Mouse (Mus musculus) left cerebral cortex, postnatal 36 days (tissue): ENCODE measurements around the gene Adamts17. TPM values are rescaled to one million over a fixed set of nuclear protein-coding genes. Genes with fewer than 3 reads are reported as not detected.
A peak's percentile ranks its signal among the peaks of the same experiment; 100 is the strongest.

ENCODE experiments used
- DNase-seq, 2 experiments: peaks; one replicate each; pipeline ENCODE4 v3.0.0; 2021 to 2022; ENCODE audit warnings: low spot score in 2 of 2, mixed read lengths in 1 of 2
- intact Hi-C: fragments of 180-260 bp; cut with DNase I; formaldehyde crosslinking; loops from one replicate; pipeline ENCODE4 v1.15.1; 2025
- total RNA-seq, 2 experiments: library from RNA; stranded (reverse); gene quantifications; 2 replicates each; pipeline ENCODE4 v1.2.3; 2021

Adamts17 gene
- total RNA-seq, 2 experiments from 2014 or later = 7.0 to 16.8 TPM

DNA sequence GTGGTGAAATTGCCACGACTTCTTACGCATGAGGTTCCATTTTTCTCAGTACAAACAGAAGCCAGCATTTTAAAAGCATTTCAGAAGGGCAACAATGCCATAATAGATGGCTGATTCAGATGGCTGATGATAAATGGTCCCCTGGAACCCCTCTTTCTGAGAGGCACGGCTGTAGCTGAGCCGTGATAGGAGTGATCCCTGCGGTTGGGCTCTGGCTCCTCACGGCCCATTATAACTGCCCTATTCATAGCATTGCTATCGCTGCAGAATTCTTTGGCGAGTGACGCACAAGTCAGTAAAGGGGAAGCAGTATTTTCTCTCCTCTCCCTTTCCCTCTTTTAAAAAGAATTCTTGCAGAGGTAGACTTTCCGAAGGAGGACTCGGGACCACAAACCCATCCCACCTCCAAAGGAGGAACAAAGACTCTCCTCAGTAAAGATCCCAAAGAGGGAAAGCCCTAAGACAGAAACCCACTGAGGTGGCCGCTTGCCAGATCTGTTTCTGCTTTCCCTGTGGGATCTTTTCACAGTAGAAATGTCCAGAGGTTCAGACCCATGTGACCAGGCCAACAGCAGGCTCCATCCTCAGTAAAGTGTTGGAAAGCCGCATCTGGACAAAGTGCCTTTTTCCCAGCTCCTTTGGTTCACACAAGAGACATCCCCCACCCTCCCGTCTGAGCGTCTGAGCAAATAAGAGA is 204.7 kb downstream of the Adamts17 start:
- DNase-seq = no peak
- intact Hi-C loops = no loop called here

DNA sequence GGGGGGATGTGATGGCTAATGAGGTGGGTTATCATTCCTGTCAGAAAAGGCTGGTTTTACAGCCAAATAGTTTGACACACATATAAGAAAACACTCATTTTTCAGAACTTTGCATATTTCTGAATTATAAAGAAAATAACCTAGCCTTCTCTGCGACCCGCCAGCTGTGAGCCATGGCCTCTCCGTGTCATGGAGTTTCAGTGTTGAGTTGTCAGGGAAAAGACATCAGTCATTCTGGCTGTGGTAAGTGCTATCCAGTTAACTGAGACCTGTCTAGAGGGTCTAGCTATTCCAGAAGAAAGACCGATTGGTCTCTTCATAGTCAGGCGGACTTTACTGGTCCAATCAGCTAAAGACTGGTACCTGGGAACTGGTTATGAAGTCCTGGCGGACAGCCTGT is 205.7 kb downstream of the Adamts17 start:
- intact Hi-C loops = no loop called here
- no peak for DNase-seq

GRCm38 (mm10) chr7:67049206-67049605 is 209.7 kb downstream of the Adamts17 start:
- no peak for DNase-seq
- intact Hi-C loops = no loop called here

DNA sequence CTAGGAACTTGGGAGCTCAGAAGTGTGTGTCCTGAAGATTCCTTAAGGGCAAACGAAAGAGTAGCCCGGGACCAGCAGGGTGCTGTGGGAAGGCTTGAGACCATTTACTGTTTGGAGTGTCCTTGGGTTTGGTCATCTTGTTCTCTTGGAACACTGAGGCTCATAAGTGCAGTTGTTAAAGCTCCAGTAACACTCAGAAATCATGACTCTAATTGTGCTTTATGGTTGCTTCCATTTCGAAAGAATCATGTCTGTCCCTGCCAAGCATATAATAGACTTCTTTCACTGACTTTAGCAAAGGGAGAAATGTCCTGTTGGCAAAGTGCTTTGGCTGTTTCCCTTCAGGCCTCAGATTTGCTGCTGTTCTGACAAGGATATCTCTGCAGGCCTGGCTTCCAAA is 210.9 kb downstream of the Adamts17 start:
- intact Hi-C loops = no loop called here
- no peak for DNase-seq

GRCm38 (mm10) chr7:67051089-67051718 is 211.7 kb downstream of the Adamts17 start:
- intact Hi-C loops = no loop called here
- no peak for DNase-seq

DNA sequence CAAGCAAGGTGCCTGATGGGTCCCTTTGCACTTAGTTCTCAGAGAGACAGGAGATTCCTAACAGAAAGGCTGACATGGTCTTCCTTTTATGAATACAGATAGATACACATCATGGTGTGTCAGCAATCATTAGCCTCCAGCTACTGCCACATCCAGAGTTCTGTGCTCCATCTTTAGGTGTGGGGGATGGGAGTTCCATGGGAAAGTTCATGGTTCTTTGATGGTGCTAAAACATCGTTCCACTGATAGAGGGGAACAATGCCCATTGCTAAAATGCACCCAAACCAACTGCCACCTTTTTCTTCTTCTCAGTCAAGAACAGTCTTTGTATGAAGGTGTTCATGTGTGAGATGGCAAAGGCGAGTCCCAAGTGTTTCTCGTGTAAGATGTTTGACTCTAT is 215.3 kb downstream of the Adamts17 start:
- intact Hi-C loops = no loop called here
- DNase-seq = no peak

DNA sequence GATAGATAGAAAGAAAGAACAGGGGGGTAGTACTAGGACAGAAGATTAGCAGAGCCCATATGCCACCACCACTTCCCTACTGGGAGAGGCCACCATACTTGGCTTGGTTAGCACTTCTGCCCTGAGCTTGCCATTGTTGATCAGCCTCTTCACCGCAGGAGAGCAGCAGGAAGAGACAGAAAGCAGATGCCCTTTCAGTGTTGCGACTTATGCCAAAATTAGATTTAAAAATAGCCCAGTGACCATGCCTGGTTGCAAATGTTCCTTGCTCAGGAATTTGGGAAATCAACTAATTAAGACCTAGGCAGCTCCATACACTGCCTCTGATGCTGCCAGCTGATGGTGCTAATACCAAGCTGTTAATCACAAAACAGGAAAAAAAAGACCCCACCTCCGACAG is 216.0 kb downstream of the Adamts17 start:
- DNase-seq = no peak
- intact Hi-C loops = no loop called here

DNA sequence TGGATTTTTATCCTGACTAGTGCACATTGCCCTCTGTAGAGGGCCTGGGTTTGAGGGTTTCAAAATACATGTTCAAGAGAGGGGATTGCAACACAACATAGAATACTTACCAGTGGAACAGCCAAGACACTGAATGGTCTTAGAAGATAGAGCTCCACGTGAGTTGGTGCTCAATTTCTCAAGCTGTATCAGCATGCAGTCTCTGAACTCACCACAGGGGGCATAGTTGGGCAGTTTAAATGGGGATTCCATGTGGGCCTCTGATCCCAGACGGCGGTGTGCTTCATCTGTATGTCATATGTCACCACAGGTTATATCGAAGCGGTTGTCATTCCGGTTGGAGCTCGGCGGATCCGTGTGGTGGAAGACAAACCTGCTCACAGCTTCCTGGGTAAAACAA is 222.2 kb downstream of the Adamts17 start:
- intact Hi-C loops = no loop called here
- DNase-seq = no peak

- intact Hi-C loops = no loop called here
- no peak for DNase-seq
Measured at GRCm38 (mm10) chr7:67062571-67062970, 223.0 kb downstream of the Adamts17 start.

DNA sequence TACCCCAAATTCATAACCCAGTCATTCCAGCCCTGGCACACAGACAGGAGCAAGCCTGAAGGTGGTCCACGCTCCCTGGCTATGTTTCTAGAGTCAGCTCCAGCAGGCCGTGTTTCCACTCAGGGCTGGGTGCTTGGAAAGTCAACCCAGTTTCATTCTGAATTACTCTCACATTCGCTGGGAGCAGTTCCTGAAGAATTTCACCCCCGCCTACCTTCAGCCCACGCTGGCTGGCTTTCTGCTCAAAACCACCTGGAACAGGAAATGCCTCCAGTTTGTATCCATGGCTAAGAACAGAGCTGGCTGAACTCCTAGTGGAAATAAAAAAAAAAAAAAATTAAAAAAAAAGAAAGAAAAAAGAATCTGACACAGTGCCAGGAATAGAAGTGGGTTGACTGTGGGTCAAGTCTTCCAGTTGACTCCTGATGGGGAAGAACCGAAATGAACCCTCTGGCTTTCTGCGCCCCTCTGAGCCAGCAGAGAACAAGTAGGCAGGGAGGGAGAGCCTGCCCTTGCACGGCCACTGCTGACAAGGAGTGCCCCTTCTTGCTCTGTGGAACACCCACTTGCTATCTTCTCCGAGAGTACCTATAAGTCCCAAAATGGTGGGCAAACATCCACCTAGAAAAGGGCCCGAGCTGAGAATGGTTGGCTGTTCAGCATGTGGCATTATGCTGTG is 225.2 kb downstream of the Adamts17 start:
- peak; percentile 73 to 77 for DNase-seq
- intact Hi-C loops = no loop called here

GRCm38 (mm10) chr7:67065631-67066030 is 226.1 kb downstream of the Adamts17 start:
- intact Hi-C loops = no loop called here
- DNase-seq = no peak

DNA sequence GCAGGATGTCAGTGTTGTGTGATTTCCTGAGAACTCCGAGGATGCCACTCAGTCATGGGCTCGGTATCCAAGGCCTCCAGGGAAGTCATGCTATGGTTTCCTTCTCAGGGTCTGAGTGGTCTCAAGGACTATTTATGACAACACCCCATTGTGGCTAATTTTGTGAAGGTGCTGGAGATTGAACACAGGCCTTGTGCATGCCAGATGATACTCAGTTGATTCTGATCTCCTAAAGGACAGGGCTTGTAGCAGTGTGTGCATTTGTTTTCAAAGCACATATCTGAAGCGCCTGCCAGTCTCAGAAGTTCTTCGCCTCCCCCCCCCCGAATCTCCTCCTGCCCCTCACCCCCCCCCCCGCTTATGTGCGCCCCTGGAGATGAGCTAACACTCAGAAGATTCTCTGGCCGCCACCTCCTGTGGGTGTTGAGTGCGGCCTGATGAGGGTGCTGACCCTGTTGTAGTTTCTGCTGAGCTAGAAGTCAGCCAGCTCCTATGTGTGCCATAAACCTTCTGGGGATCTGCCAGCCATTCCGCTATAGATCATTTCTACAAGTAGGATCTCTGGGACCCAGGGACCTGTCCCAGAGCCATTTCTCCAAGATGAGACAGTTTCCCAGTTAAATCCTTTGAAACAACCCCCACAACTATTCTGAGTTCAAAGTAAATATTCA is 232.6 kb downstream of the Adamts17 start:
- intact Hi-C loops = no loop called here
- no peak for DNase-seq

- no peak for DNase-seq
- intact Hi-C loops = no loop called here
Measured at GRCm38 (mm10) chr7:67082751-67083150, 243.2 kb downstream of the Adamts17 start.

- intact Hi-C loops = no loop called here
- peak in 1 of 2 experiments; percentile 15 for DNase-seq
Measured at GRCm38 (mm10) chr7:67087759-67088158, 248.2 kb downstream of the Adamts17 start.

DNA sequence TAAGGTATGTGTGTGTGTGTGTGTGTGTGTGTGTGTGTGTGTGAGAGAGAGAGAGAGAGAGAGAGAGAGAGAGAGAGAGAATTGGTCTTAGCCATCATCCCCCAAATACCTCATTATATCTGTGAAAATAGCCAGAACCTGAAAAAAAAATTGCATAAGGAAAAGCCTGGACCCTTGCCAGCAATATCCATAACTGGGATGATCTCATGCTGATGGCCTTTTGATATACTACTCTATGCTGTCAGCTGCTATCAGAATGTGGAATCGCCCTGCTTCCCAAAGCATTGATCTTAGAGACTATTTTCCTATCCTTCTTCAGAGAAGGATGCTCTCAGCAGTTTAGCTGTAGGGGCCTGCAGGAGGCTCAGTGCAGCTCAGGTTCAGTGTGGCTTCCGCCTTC is 257.6 kb downstream of the Adamts17 start:
- intact Hi-C loops = no loop called here
- DNase-seq = no peak

- intact Hi-C loops = no loop called here
Measured at GRCm38 (mm10) chr7:67101418-67101973, 262.0 kb downstream of the Adamts17 start.

DNA sequence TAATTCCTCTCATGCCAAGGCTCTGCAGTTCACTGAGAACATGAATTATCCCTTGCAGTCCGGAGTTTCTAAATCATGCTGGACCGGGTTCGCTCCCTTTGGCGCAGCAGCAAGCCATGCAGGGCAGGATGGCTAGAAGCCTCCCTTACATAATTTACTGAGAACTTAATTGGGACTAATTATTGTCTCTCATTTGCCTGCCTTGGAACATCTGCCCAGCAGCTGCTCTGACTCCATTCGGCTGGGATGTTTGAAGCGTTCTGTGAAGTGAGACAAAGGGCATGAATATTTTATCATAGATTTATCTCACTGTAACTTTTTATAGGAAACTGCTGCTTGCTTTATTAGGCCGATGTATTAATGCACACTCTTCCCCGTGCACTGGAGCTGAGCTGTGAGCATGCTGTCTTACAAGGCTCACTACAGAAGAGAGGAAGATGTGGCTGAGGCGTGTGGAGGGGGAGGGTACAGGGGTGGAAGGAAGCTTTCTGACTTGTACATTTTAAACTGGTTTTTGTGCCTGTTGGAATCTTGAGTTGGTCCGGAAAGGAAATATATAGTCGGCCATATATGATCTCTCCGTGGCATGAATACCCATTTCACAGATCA is 271.1 kb downstream of the Adamts17 start:
- DNase-seq = no peak
- intact Hi-C loops = no loop called here

More at GRCm38 (mm10) chr7:67101418-67101973, 262.0 kb downstream of the Adamts17 start:
- DNase-seq = no peak

- DNase-seq = no peak
- intact Hi-C loops = no loop called here
Measured at GRCm38 (mm10) chr7:67112495-67113216, 273.1 kb downstream of the Adamts17 start.

DNA sequence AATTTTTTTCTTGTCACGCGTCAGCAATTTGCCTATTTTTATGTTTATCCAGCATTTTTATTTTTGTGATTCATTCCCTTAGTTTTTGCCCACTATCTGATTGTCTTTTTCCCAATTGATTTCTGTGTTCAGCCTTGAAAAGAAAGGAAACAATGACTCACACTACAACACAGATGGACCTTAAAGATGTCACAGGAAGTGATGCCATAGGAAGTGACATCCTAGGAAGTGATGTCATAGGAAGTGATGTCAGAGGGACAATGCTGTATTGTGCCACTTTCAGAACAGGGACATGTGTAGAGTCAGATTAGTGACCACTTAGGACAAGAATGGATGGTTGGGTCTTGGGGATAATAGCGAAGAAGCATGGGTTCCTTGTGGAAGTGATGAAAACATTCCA is 274.5 kb downstream of the Adamts17 start:
- intact Hi-C loops = no loop called here
- DNase-seq = no peak
